Mouse (Mus musculus): ENCODE results near the gene Gm20708. TPM values are rescaled to one million over a fixed set of nuclear protein-coding genes. Genes with fewer than 3 reads are reported as not detected.

The Gm20708 gene
- polyA plus RNA-seq (2012), result 0.16 TPM in 2 replicates

GRCm38 (mm10) chr11:117809407-117810311 is at the start of gene Gm20708, which contains the start of gene Syngr2:
TSS of gene Gm20708 (plus strand) at chr11:117809668.
TSS of gene Syngr2 (plus strand) at chr11:117809668.
- H3K4me3 ChIP-seq (replicated peaks), result peak within 1 kb of the TSS; percentile 77
- H3K27me3 ChIP-seq (ENCODE audit: control insufficient read depth), result no peaks in the 10 kb centered on the region; the same call in 1 of the 2 replicates
- peaks cover 100% of the 10 kb centered on the region for H3K36me3 ChIP-seq (ENCODE audit: control insufficient read depth)
- no peaks in the 10 kb centered on the region for H3K9me3 ChIP-seq (ENCODE audit: control insufficient read depth, low read length)
- TF ChIP-seq GATA1 (IDR thresholded peaks at IDR 0.05; ENCODE audit: low read length) (no peak), TAL1 (IDR thresholded peaks at IDR 0.05; ENCODE audit: low read length) (no peak)
- H3K4me1 ChIP-seq (ENCODE audit: control insufficient read depth), result peaks cover 91% of the 10 kb centered on the region

- Histone ChIP-seq H3K4me1 (ENCODE audit: control insufficient read depth) (peaks cover 8% of the 10 kb centered on the region), H3K4me3 (replicated peaks) (no peak overlapping the region), H3K27me3 (ENCODE audit: control insufficient read depth) (no peaks in the 10 kb centered on the region), H3K36me3 (ENCODE audit: control insufficient read depth) (peaks cover 82% of the 10 kb centered on the region), H3K9me3 (ENCODE audit: control insufficient read depth, low read length) (no peaks in the 10 kb centered on the region)
- no peak for TF ChIP-seq GATA1 (IDR thresholded peaks at IDR 0.05; ENCODE audit: low read length)
- TF ChIP-seq TAL1 (IDR thresholded peaks at IDR 0.05; ENCODE audit: low read length), result no peak
Measured at GRCm38 (mm10) chr11:117760374-117761119, 48.9 kb upstream of the Gm20708 start.

- H3K4me1 ChIP-seq (ENCODE audit: control insufficient read depth), result peaks cover 8% of the 10 kb centered on the region
- no peak overlapping the region for H3K4me3 ChIP-seq (replicated peaks)
- H3K36me3 ChIP-seq (ENCODE audit: control insufficient read depth), result peaks cover 85% of the 10 kb centered on the region
- no peaks in the 10 kb centered on the region for H3K9me3 ChIP-seq (ENCODE audit: control insufficient read depth, low read length)
- H3K27me3 ChIP-seq (ENCODE audit: control insufficient read depth), result no peaks in the 10 kb centered on the region
- TF ChIP-seq GATA1 (IDR thresholded peaks at IDR 0.05; ENCODE audit: low read length) (no peak), TAL1 (IDR thresholded peaks at IDR 0.05; ENCODE audit: low read length) (no peak)
Measured at GRCm38 (mm10) chr11:117761801-117762200, 47.7 kb upstream of the Gm20708 start.

- Histone ChIP-seq H3K9me3 (ENCODE audit: control insufficient read depth, low read length) (no peaks in the 10 kb centered on the region), H3K4me1 (ENCODE audit: control insufficient read depth) (peaks cover 9% of the 10 kb centered on the region), H3K4me3 (replicated peaks) (no peak overlapping the region), H3K36me3 (ENCODE audit: control insufficient read depth) (peaks cover 85% of the 10 kb centered on the region), H3K27me3 (ENCODE audit: control insufficient read depth) (no peaks in the 10 kb centered on the region)
- no peak for TF ChIP-seq TAL1 (IDR thresholded peaks at IDR 0.05; ENCODE audit: low read length)
- no peak for TF ChIP-seq GATA1 (IDR thresholded peaks at IDR 0.05; ENCODE audit: low read length)
Measured at GRCm38 (mm10) chr11:117762246-117762645, 47.2 kb upstream of the Gm20708 start.

GRCm38 (mm10) chr11:117764319-117764718 is 45.1 kb upstream of the Gm20708 start:
- no peaks in the 10 kb centered on the region for H3K9me3 ChIP-seq (ENCODE audit: control insufficient read depth, low read length)
- peaks cover 18% of the 10 kb centered on the region for H3K4me1 ChIP-seq (ENCODE audit: control insufficient read depth)
- H3K36me3 ChIP-seq (ENCODE audit: control insufficient read depth), result peaks cover 85% of the 10 kb centered on the region
- H3K4me3 ChIP-seq (replicated peaks), result no peak overlapping the region
- no peak for TF ChIP-seq TAL1 (IDR thresholded peaks at IDR 0.05; ENCODE audit: low read length)
- TF ChIP-seq GATA1 (IDR thresholded peaks at IDR 0.05; ENCODE audit: low read length), result no peak
- no peaks in the 10 kb centered on the region for H3K27me3 ChIP-seq (ENCODE audit: control insufficient read depth)

GRCm38 (mm10) chr11:117765361-117765760 is 44.1 kb upstream of the Gm20708 start:
- Histone ChIP-seq H3K9me3 (ENCODE audit: control insufficient read depth, low read length) (no peaks in the 10 kb centered on the region), H3K4me3 (replicated peaks) (no peak overlapping the region), H3K36me3 (ENCODE audit: control insufficient read depth) (peaks cover 86% of the 10 kb centered on the region), H3K27me3 (ENCODE audit: control insufficient read depth) (no peaks in the 10 kb centered on the region), H3K4me1 (ENCODE audit: control insufficient read depth) (peaks cover 19% of the 10 kb centered on the region)
- no peak for TF ChIP-seq TAL1 (IDR thresholded peaks at IDR 0.05; ENCODE audit: low read length)
- no peak for TF ChIP-seq GATA1 (IDR thresholded peaks at IDR 0.05; ENCODE audit: low read length)

GRCm38 (mm10) chr11:117766275-117766674 is 43.2 kb upstream of the Gm20708 start:
- Histone ChIP-seq H3K36me3 (ENCODE audit: control insufficient read depth) (peaks cover 87% of the 10 kb centered on the region), H3K4me1 (ENCODE audit: control insufficient read depth) (peaks cover 19% of the 10 kb centered on the region), H3K4me3 (replicated peaks) (no peak overlapping the region), H3K9me3 (ENCODE audit: control insufficient read depth, low read length) (no peaks in the 10 kb centered on the region), H3K27me3 (ENCODE audit: control insufficient read depth) (no peaks in the 10 kb centered on the region)
- TF ChIP-seq TAL1 (IDR thresholded peaks at IDR 0.05; ENCODE audit: low read length), result no peak
- TF ChIP-seq GATA1 (IDR thresholded peaks at IDR 0.05; ENCODE audit: low read length), result no peak

- H3K9me3 ChIP-seq (ENCODE audit: control insufficient read depth, low read length), result no peaks in the 10 kb centered on the region
- H3K27me3 ChIP-seq (ENCODE audit: control insufficient read depth), result no peaks in the 10 kb centered on the region
- peaks cover 100% of the 10 kb centered on the region for H3K36me3 ChIP-seq (ENCODE audit: control insufficient read depth)
- peaks cover 29% of the 10 kb centered on the region for H3K4me1 ChIP-seq (ENCODE audit: control insufficient read depth)
- no peak for TF ChIP-seq GATA1 (IDR thresholded peaks at IDR 0.05; ENCODE audit: low read length)
- no peak for TF ChIP-seq TAL1 (IDR thresholded peaks at IDR 0.05; ENCODE audit: low read length)
- H3K4me3 ChIP-seq (replicated peaks), result no peak overlapping the region
Measured at GRCm38 (mm10) chr11:117768725-117769682, 40.5 kb upstream of the Gm20708 start.
